Mouse (Mus musculus) stomach, embryonic 14.5 days (tissue): ENCODE results near the gene Pate2. TPM values are rescaled to one million over a fixed set of nuclear protein-coding genes. Genes with fewer than 3 reads are reported as not detected.

Experiments
- ATAC-seq: fragments of 200-750 bp; cut with Nextera tagmentation; 2 replicates; pipeline ENCODE4 v1.8.0; 2017; ENCODE audit warnings: low read depth, moderate TSS enrichment; ENCODE audit not compliant: insufficient number of reproducible peaks, insufficient read depth, low FRiP score
- H3K27ac ChIP-seq: fragments of 300-500 bp; sonication (generic); 2 replicates; pipeline ENCODE4 v1.5.1; 2014; ENCODE audit warnings: mild to moderate bottlenecking, low read length, moderate library complexity, mixed read lengths
- H3K27me3 ChIP-seq: fragments of 300-500 bp; sonication (generic); 2 replicates; pipeline ENCODE4 v1.6.1; 2014; ENCODE audit warnings: low read length, control low read depth, mixed read lengths; ENCODE audit not compliant: control insufficient read depth, insufficient read depth
- H3K36me3 ChIP-seq: fragments of 300-500 bp; sonication (generic); 2 replicates; pipeline ENCODE4 v1.6.1; 2014; ENCODE audit warnings: mild to moderate bottlenecking, control low read depth, low read length, moderate library complexity, mixed read lengths; ENCODE audit not compliant: control insufficient read depth, insufficient read depth
- H3K4me1 ChIP-seq: fragments of 300-500 bp; sonication (generic); 2 replicates; pipeline ENCODE4 v1.6.1; 2014; ENCODE audit warnings: low read length, control low read depth, mixed read lengths; ENCODE audit not compliant: control insufficient read depth, insufficient read depth
- H3K4me2 ChIP-seq: fragments of 300-500 bp; sonication (generic); replicated peaks from 2 replicates; pipeline ENCODE4 v1.6.1; 2014; ENCODE audit warnings: low read depth, low read length, control low read depth
- H3K4me3 ChIP-seq: fragments of 300-500 bp; sonication (generic); 2 replicates; pipeline ENCODE4 v1.5.1; 2014; ENCODE audit warnings: low read depth, low read length, control low read depth
- H3K9ac ChIP-seq: fragments of 300-500 bp; sonication (generic); replicated peaks from 2 replicates; pipeline ENCODE4 v1.6.1; 2014; ENCODE audit warnings: low read depth, mild to moderate bottlenecking, control low read depth, low read length, moderate library complexity, mixed read lengths
- H3K9me3 ChIP-seq: fragments of 300-500 bp; sonication (generic); 2 replicates; pipeline ENCODE4 v1.6.1; 2016; ENCODE audit warnings: low read depth, low read length, control low read depth; ENCODE audit not compliant: control insufficient read depth
- WGBS: fragments of 180-500 bp; shearing (Covaris S2); extraction: QIAGEN DNeasy Blood & Tissue Kit; methylation state at CpG from one replicate; pipeline ENCODE4 v1.1.7; 2014; 5-methylcytosine and 5-hydroxymethylcytosine counted together
- polyA plus RNA-seq: library from polyadenylated mRNA; unstranded; fragments of >200 nt; fragmentation: Nextera tagmentation; extraction: Ambion mirVana; gene quantifications from 2 replicates; pipeline ENCODE4 v1.2.1, GENCODE M21; 2014

The Pate2 gene
- polyA plus RNA-seq, 1 experiment from 2014 or later, result 0.51 TPM

DNA sequence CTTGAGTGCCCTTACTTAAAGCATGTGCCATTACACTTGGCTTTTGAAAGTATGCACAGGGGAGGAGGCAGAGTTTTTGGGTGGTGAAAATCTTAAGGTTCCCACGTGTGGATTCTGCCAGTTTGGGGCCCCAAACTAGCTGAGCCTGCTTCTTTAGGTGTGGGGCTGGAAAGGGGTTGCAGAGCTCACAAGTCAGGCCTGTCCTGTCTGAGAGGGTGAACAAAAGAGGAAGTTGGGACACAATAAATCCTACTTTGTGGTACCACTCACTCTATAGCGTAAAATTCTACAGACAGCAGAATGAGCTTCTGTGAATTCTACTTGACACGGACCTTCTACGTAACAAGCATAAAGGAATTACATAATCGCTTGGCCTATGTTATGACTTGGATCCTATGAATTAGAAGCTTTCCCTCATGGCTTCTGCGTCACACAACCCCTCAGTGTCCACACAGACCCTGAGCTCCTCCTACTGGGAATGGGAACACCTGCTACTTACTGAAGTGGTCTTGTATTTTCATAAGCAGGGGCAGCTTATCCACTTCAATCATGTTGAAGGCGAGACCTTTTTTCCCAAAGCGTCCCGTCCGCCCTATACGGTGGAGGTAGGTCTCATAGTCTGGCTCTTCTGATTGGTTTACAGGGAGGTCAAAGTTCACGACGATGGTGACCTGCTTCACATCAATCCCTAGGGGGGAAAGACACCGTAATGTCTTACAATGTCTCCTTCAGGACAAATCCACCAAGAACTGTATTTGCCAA, 26.8 kb upstream of the Pate2 start:
- 81% methylated on average over 14 of the region's 14 CpGs for WGBS
- Histone ChIP-seq H3K4me1 (no peaks in the 10 kb centered on the region), H3K27me3 (no peaks in the 10 kb centered on the region), H3K27ac (no peak overlapping the region), H3K9ac (no peak overlapping the region), H3K4me3 (no peak overlapping the region), H3K36me3 (no peaks in the 10 kb centered on the region), H3K4me2 (no peak overlapping the region), H3K9me3 (no peaks in the 10 kb centered on the region)
- ATAC-seq, result no peak

DNA sequence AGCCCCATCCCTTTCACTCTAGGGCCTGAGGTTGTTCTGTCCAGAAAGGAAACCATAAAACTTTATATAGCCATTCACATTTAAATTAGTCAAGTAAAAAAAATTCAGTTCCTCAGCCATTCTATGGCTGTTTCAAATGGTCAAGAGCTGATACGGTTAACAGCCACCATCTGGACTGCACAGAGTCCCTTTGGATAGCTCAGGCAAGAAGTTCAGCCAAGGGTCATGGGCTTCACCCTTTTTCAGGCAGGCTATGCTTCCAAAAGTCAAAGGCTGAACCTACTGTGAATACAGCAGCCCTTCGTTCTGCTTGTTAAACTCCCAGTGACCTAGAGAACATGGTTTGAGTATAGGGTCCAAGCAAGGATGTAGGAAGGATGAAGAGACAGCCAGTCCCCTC, 25.4 kb upstream of the Pate2 start:
- H3K4me3 ChIP-seq, result no peak overlapping the region
- H3K9me3 ChIP-seq, result no peaks in the 10 kb centered on the region
- ATAC-seq, result no peak
- no peak overlapping the region for H3K9ac ChIP-seq
- no peaks in the 10 kb centered on the region for H3K36me3 ChIP-seq
- no peak overlapping the region for H3K27ac ChIP-seq
- H3K27me3 ChIP-seq, result no peaks in the 10 kb centered on the region
- no peaks in the 10 kb centered on the region for H3K4me1 ChIP-seq
- WGBS, result 71% methylated on average over 2 of the region's 2 CpGs
- H3K4me2 ChIP-seq, result no peak overlapping the region

DNA sequence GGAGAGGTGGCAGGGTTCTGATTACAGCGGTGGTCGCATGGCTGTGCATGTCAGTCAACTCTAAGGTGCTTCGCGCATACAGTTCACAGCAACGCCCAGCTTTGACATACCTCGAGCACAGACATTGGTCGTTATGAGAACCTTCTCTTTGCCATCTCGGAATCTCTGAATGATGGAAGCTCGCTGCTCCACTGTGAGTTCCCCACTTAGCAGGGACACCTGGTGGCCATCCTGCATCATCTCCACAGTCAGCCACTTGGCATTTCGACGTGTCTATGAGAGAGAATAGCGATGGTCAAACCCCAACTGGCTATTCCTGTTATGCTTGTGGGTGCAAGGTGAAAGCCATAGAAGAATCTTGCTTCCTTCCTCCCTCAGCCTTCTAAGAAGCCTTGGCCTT, 24.4 kb upstream of the Pate2 start:
- H3K4me1 ChIP-seq, result no peaks in the 10 kb centered on the region
- H3K27me3 ChIP-seq, result no peaks in the 10 kb centered on the region
- no peak for ATAC-seq
- no peak overlapping the region for H3K4me3 ChIP-seq
- 70% methylated on average over 12 of the region's 12 CpGs for WGBS
- H3K36me3 ChIP-seq, result no peaks in the 10 kb centered on the region
- no peak overlapping the region for H3K9ac ChIP-seq
- no peak overlapping the region for H3K27ac ChIP-seq
- H3K9me3 ChIP-seq, result no peaks in the 10 kb centered on the region
- H3K4me2 ChIP-seq, result no peak overlapping the region

DNA sequence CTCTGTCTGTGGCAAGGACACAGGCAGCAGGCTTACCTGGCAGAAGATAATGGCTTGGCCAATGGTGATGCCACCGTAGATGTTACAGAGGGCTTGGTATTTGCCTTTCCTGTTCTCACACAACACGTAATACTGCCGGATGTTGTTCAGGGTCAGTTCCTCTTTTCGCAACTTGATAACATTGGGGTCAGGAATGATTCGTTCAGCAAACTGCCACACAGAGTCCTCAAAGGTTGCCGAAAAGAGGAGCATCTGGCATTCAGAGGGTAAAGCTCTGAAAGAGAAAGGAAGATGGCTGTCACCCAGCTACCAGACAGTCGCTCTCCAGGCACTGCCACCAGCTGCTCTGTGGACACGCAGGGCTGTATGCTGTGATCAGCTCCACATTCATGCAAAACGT, 23.3 kb upstream of the Pate2 start:
- Histone ChIP-seq H3K4me3 (no peak overlapping the region), H3K27me3 (no peaks in the 10 kb centered on the region), H3K4me1 (no peaks in the 10 kb centered on the region), H3K27ac (no peak overlapping the region), H3K36me3 (no peaks in the 10 kb centered on the region), H3K9ac (no peak overlapping the region), H3K9me3 (no peaks in the 10 kb centered on the region), H3K4me2 (no peak overlapping the region)
- no peak for ATAC-seq
- WGBS, result 77% methylated on average over 9 of the region's 9 CpGs

DNA sequence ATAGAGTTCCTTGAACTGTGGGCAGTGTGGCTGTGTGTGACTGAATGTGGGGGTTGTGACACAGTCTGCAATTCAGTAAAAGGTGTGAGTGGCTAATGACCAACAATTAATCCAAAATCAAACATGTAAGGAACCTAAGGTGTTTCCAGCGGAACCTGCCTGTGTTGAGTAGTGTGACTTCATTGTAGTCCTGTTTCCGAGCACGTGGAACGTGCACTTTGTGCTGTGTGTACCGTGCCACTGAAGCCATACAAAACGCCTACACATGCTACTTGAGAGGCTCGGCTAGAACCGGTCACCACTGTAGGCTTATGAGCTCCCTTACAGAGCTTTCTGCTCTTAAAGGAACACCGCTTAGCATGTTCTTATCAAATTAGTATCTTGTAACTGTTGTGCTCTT, 21.6 kb upstream of the Pate2 start:
- WGBS, result 78% methylated on average over 9 of the region's 9 CpGs
- ATAC-seq, result no peak
- H3K4me1 ChIP-seq, result no peaks in the 10 kb centered on the region
- H3K4me2 ChIP-seq, result no peak overlapping the region
- no peaks in the 10 kb centered on the region for H3K36me3 ChIP-seq
- no peak overlapping the region for H3K4me3 ChIP-seq
- no peaks in the 10 kb centered on the region for H3K27me3 ChIP-seq
- H3K9ac ChIP-seq, result no peak overlapping the region
- no peaks in the 10 kb centered on the region for H3K9me3 ChIP-seq
- no peak overlapping the region for H3K27ac ChIP-seq

DNA sequence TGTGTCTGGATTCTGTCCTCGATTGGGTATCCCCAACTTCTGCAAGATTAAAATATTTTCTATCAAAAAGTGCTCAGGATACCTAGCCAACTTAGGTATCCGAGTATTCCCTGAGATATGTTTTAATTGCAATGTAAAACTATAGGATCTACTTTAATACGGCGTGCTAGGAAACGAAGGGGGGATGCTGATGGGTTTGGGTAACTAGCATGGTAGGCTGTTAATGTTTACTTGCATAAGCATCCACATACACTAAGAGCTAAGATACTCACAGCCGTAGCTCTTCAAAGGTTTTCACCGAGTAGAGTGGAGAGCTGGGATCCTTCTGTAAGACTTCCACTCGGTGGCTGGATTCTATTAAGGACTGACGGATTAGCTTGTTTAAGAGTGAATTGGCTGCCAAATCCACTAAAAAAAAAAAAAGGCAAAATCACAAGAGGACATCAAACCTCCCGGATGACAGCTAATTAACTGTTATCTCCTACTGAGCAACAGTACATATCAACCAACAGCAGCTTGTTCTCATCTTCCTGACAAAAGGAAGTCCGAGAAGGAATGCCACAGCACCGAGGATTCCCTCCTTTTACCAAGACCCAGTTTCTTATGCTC, 13.5 kb upstream of the Pate2 start:
- H3K4me2 ChIP-seq, result no peak overlapping the region
- H3K27me3 ChIP-seq, result no peaks in the 10 kb centered on the region
- WGBS, result 53% methylated on average over 12 of the region's 12 CpGs
- H3K27ac ChIP-seq, result no peak overlapping the region
- H3K9me3 ChIP-seq, result no peaks in the 10 kb centered on the region
- H3K9ac ChIP-seq, result no peak overlapping the region
- ATAC-seq, result no peak
- no peak overlapping the region for H3K4me3 ChIP-seq
- H3K36me3 ChIP-seq, result peaks cover 7% of the 10 kb centered on the region; the same call in 1 of the 2 replicates
- H3K4me1 ChIP-seq, result peaks cover 12% of the 10 kb centered on the region; the same call in 1 of the 2 replicates

DNA sequence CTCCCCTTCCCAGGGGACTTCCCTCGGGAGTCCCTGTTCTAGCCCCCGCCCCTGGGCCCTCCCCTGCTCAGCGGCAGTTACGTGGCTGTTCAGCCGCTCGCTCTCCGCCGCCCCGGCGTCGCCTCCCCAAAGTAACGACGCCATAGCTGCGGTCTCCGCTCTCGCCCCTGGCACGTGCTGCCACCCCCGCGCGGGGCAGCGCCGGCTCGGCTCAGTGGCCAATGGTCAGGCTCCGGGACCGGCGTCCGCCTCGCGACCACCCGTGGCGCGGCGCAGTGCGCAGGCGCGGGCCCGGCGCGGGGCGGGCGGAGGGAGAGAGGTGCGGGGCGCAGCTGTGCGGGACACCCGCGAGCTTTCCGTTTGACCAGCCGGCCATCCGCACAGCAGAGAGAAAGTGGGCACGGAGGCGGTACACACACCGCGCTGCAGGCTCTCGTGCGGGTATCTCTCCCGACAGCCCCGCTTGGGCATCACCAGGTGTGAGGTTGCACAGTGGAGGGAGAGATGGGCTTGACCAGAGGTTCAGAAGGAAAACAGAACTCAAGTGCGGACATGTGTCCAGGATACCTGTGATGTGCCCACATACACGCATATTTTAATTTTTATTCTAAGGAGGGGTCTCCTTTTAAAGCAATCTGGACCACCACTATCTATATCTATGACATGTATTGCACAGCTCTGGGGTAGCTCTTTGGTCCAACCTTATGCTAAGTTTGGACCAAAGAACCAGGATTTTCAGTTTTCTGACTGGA, 11.7 kb upstream of the Pate2 start, which contains the start of the genes Ddx25 and Pus3:
TSS of gene Ddx25 (minus strand) at position 272 of the 752 bp plus-strand sequence.
TSS of gene Pus3 (plus strand) at position 339 of the 752 bp plus-strand sequence.
- under 1% methylated on average over 59 of the region's 59 CpGs for WGBS
- H3K27me3 ChIP-seq, result no peaks in the 10 kb centered on the region
- H3K4me2 ChIP-seq, result peak within 1 kb of the TSS; percentile 97
- no peaks in the 10 kb centered on the region for H3K9me3 ChIP-seq
- H3K27ac ChIP-seq, result peak within 1 kb of the TSS; percentile 58; the same call in 1 of the 2 replicates
- ATAC-seq, result peak; percentile 72
- peaks cover 12% of the 10 kb centered on the region; the same call in 1 of the 2 replicates for H3K4me1 ChIP-seq
- peak within 1 kb of the TSS; percentile 79 for H3K4me3 ChIP-seq
- peak within 1 kb of the TSS; percentile 50 for H3K9ac ChIP-seq
- peaks cover 16% of the 10 kb centered on the region; the same call in 1 of the 2 replicates for H3K36me3 ChIP-seq
